Mouse (Mus musculus) lung, adult 2 months (tissue): Measurements from ENCODE around the gene Itgb1bp1. TPM values are rescaled to one million over a fixed set of nuclear protein-coding genes. Genes with fewer than 3 reads are reported as not detected.

ENCODE experiments used
- DNase-seq: peaks from one replicate; pipeline ENCODE4 v3.0.0; 2022
- H3K4me1 ChIP-seq: fragments of 200-500 bp; 2 replicates; pipeline ENCODE4 v1.6.1; 2011; ENCODE audit warnings: low read length; ENCODE audit not compliant: control insufficient read depth, insufficient read depth
- H3K4me3 ChIP-seq: fragments of 200-500 bp; replicated peaks from 2 replicates; pipeline ENCODE3; 2011; ENCODE audit warnings: low read depth, mild to moderate bottlenecking, control low read depth, low read length; ENCODE audit errors: extremely low read depth
- CTCF ChIP-seq: fragments of 200-500 bp; IDR thresholded peaks from 2 replicates; pipeline ENCODE4 v1.5.1; 2011; ENCODE audit warnings: mild to moderate bottlenecking, low read length, control low read depth; ENCODE audit not compliant: insufficient read depth
- POLR2A ChIP-seq: fragments of 200-500 bp; IDR thresholded peaks from 2 replicates; pipeline ENCODE4 v1.6.1; 2011; ENCODE audit warnings: low read depth, mild to moderate bottlenecking, control low read depth, low read length, borderline replicate concordance; ENCODE audit errors: extremely low read depth
- WGBS: fragments of 180-500 bp; shearing (Covaris S2); methylation state at CpG from one replicate; pipeline ENCODE4 v1.1.7; 2018; 5-methylcytosine and 5-hydroxymethylcytosine counted together
- polyA plus RNA-seq: library from polyadenylated mRNA; depleted of rRNA; stranded (reverse); fragments of >200 nt; gene quantifications from 2 replicates; pipeline ENCODE4 v1.2.3, GENCODE M21; 2012; rRNA removed

Gene Itgb1bp1
- polyA plus RNA-seq, 1 experiment, result 14.0 TPM

- Histone ChIP-seq H3K4me3 (no peak overlapping the region), H3K4me1 (peaks cover 5% of the 10 kb centered on the region)
- no peak for DNase-seq
- WGBS, result 50% methylated on average over 11 of the region's 11 CpGs
- TF ChIP-seq CTCF (no peak), POLR2A (no peak)
Measured at GRCm38 (mm10) chr12:21208172-21208795, 77.8 kb downstream of the Itgb1bp1 start.

GRCm38 (mm10) chr12:21207422-21207821 lies 78.7 kb downstream of the Itgb1bp1 start:
- DNase-seq, result no peak
- TF ChIP-seq CTCF, result no peak
- TF ChIP-seq POLR2A, result no peak
- Histone ChIP-seq H3K4me1 (peaks cover 5% of the 10 kb centered on the region), H3K4me3 (no peak overlapping the region)
- WGBS, result 72% methylated on average over 5 of the region's 5 CpGs

- Histone ChIP-seq H3K4me3 (no peak overlapping the region), H3K4me1 (peaks cover 5% of the 10 kb centered on the region)
- 88% methylated on average over 4 of the region's 4 CpGs for WGBS
- TF ChIP-seq POLR2A (no peak), CTCF (no peak)
- DNase-seq, result no peak
Measured at GRCm38 (mm10) chr12:21205799-21206198, 80.3 kb downstream of the Itgb1bp1 start.

GRCm38 (mm10) chr12:21204701-21205312 lies 81.3 kb downstream of the Itgb1bp1 start:
- WGBS, result 15% methylated on average over 11 of the region's 11 CpGs
- peaks cover 5% of the 10 kb centered on the region for H3K4me1 ChIP-seq
- DNase-seq, result no peak
- H3K4me3 ChIP-seq, result no peak overlapping the region
- TF ChIP-seq POLR2A (no peak), CTCF (no peak)

- TF ChIP-seq POLR2A (no peak), CTCF (no peak)
- WGBS, result 78% methylated on average over 10 of the region's 10 CpGs
- DNase-seq, result no peak
- Histone ChIP-seq H3K4me3 (no peak overlapping the region), H3K4me1 (peaks cover 5% of the 10 kb centered on the region)
Measured at GRCm38 (mm10) chr12:21201485-21202269, 84.4 kb downstream of the Itgb1bp1 start.

GRCm38 (mm10) chr12:21200613-21201012 lies 85.5 kb downstream of the Itgb1bp1 start:
- DNase-seq, result no peak
- TF ChIP-seq CTCF, result no peak
- no peak for TF ChIP-seq POLR2A
- 93% methylated on average over 8 of the region's 8 CpGs for WGBS
- Histone ChIP-seq H3K4me1 (peaks cover 5% of the 10 kb centered on the region), H3K4me3 (no peak overlapping the region)

- no peak for TF ChIP-seq POLR2A
- TF ChIP-seq CTCF, result no peak
- 65% methylated on average over 4 of the region's 4 CpGs for WGBS
- no peak overlapping the region for H3K4me3 ChIP-seq
- no peak for DNase-seq
- no peaks in the 10 kb centered on the region for H3K4me1 ChIP-seq
Measured at GRCm38 (mm10) chr12:21196420-21196819, 89.7 kb downstream of the Itgb1bp1 start.

GRCm38 (mm10) chr12:21195497-21195896 lies 90.6 kb downstream of the Itgb1bp1 start:
- no peak for DNase-seq
- Histone ChIP-seq H3K4me3 (no peak overlapping the region), H3K4me1 (no peaks in the 10 kb centered on the region)
- TF ChIP-seq POLR2A, result no peak
- no peak for TF ChIP-seq CTCF
- WGBS, result 85% methylated on average over 3 of the region's 3 CpGs

- no peaks in the 10 kb centered on the region for H3K4me1 ChIP-seq
- 54% methylated on average over 2 of the region's 2 CpGs for WGBS
- no peak for DNase-seq
- no peak for TF ChIP-seq CTCF
- no peak for TF ChIP-seq POLR2A
- H3K4me3 ChIP-seq, result no peak overlapping the region
Measured at GRCm38 (mm10) chr12:21191546-21191945, 94.5 kb downstream of the Itgb1bp1 start.

Other genes starting within 250 kb of the Itgb1bp1 start
- 18.4 and 33.3 TPM in 2 replicates for gene Cpsf3, start 893 bp downstream of the Itgb1bp1 start, polyA plus RNA-seq
- 71.3 and 77.4 TPM in 2 replicates for gene Iah1, start 30.1 kb upstream of the Itgb1bp1 start, polyA plus RNA-seq
- gene Adam17, start 87.3 kb upstream of the Itgb1bp1 start, polyA plus RNA-seq, result 23.3 and 50.2 TPM in 2 replicates
- gene Ywhaq, start 131.4 kb upstream of the Itgb1bp1 start, polyA plus RNA-seq, result 79.4 and 85.5 TPM in 2 replicates